ENCODE assay signal across 8 mouse cellular contexts in genomic region chr3:103169771-103170170, GRCm38 (mm10). TPM values are rescaled to one million over a fixed set of nuclear protein-coding genes. Genes with fewer than 3 reads are reported as not detected.
DNase-seq lines count a peak whose midpoint lies in the region; ATAC-seq lines count a peak whose summit lies in the region.

No protein-coding gene starts in this region.

- ATAC-seq in cerebellum, adult (ENCODE audit: insufficient number of reproducible peaks, low FRiP score, low TSS enrichment): no peak
- ATAC-seq in granulocyte monocyte progenitor cell, adult 5-6 weeks (replicated peaks; ENCODE audit: poor library complexity, severe bottlenecking): peak; percentile 49

- peak; percentile 46 for DNase-seq in cerebellum, adult 11 months
- peak; percentile 80 for DNase-seq in T-cell, adult 2 months (ENCODE audit: low spot score)
- peak; percentile 73 to 74 for DNase-seq in cerebellum, postnatal 36 days
- DNase-seq in layer of hippocampus, adult 9-10 months (ENCODE audit: low spot score): peak; percentile 32
- DNase-seq in lung, postnatal 25 days (ENCODE audit: low spot score): peak; percentile 82
- DNase-seq in spleen, adult 12 weeks (ENCODE audit: low spot score): peak; percentile 66

RNA-seq across cellular contexts. Expression of gene Bcas2, which starts 1.7 kb away (rescaled TPM):
- total RNA-seq in granulocyte monocyte progenitor cell, adult 5-6 weeks (2014; fragmentation: Nextera tagmentation): 89.9 and 107 TPM in 2 replicates
- total RNA-seq in granulocyte monocyte progenitor cell, adult 5-6 weeks (2017): 136 and 172 TPM in 2 replicates

Comparison
In these comparisons a context has a peak if more than half of its experiments do, and no peak if none do; other contexts are left out.
1. DNase-seq: peak in every context shown above with its lines; median percentile 82 in lung, postnatal 25 days; 80 in T-cell, adult 2 months; 74 in cerebellum, postnatal 36 days; 66 in spleen, adult 12 weeks; 46 in cerebellum, adult 11 months; 32 in layer of hippocampus, adult 9-10 months.